Mouse (Mus musculus): ENCODE results near the gene Myo10. TPM values are rescaled to one million over a fixed set of nuclear protein-coding genes. Genes with fewer than 3 reads are reported as not detected.

Myo10 gene
- polyA plus RNA-seq, 1 experiment from 2014 or later: 66.3 TPM

GRCm38 (mm10) chr15:25590891-25591290 lies 31.4 kb upstream of the Myo10 start:
- H3K4me3 ChIP-seq: no peak overlapping the region
- DNase-seq (ENCODE audit: extremely low spot score, low spot score): no peak
- H3K36me3 ChIP-seq (replicated peaks): no peaks in the 10 kb centered on the region
- H3K4me1 ChIP-seq: peaks cover 14% of the 10 kb centered on the region
- H3K27ac ChIP-seq: no peak overlapping the region
- WGBS: 91% methylated on average over 7 of the region's 7 CpGs
- H3K27me3 ChIP-seq (ENCODE audit: poor library complexity, severe bottlenecking): peaks cover 10% of the 10 kb centered on the region; the same call in 1 of the 2 replicates
- H3K9me3 ChIP-seq: no peaks in the 10 kb centered on the region

GRCm38 (mm10) chr15:25591964-25592363 lies 30.4 kb upstream of the Myo10 start:
- H3K27ac ChIP-seq: no peak overlapping the region
- peaks cover 11% of the 10 kb centered on the region; the same call in 1 of the 2 replicates for H3K4me1 ChIP-seq
- no peaks in the 10 kb centered on the region for H3K9me3 ChIP-seq
- H3K27me3 ChIP-seq (ENCODE audit: poor library complexity, severe bottlenecking): peaks cover 10% of the 10 kb centered on the region; the same call in 1 of the 2 replicates
- no peaks in the 10 kb centered on the region for H3K36me3 ChIP-seq (replicated peaks)
- no peak overlapping the region for H3K4me3 ChIP-seq
- WGBS: 77% methylated on average over 4 of the region's 4 CpGs
- DNase-seq (ENCODE audit: extremely low spot score, low spot score): no peak

- Histone ChIP-seq H3K4me3 (no peak overlapping the region), H3K36me3 (replicated peaks) (no peaks in the 10 kb centered on the region), H3K9me3 (no peaks in the 10 kb centered on the region), H3K27me3 (ENCODE audit: poor library complexity, severe bottlenecking) (peaks cover 10% of the 10 kb centered on the region; the same call in 1 of the 2 replicates), H3K27ac (no peak overlapping the region), H3K4me1 (peaks cover 11% of the 10 kb centered on the region; the same call in 1 of the 2 replicates)
- DNase-seq (ENCODE audit: extremely low spot score, low spot score): no peak
- 36% methylated on average over 7 of the region's 7 CpGs for WGBS
These were observed 28.7 kb upstream of the Myo10 start for GRCm38 (mm10) chr15:25593469-25594150.

- WGBS: 94% methylated on average over 5 of the region's 5 CpGs
- no peak overlapping the region for H3K4me3 ChIP-seq
- H3K27me3 ChIP-seq (ENCODE audit: poor library complexity, severe bottlenecking): peaks cover 6% of the 10 kb centered on the region; the same call in 1 of the 2 replicates
- DNase-seq (ENCODE audit: extremely low spot score, low spot score): no peak
- no peaks in the 10 kb centered on the region for H3K9me3 ChIP-seq
- H3K4me1 ChIP-seq: peaks cover 14% of the 10 kb centered on the region
- H3K36me3 ChIP-seq (replicated peaks): no peaks in the 10 kb centered on the region
- H3K27ac ChIP-seq: no peak overlapping the region
These were observed 24.0 kb upstream of the Myo10 start for GRCm38 (mm10) chr15:25598313-25598712.

- Histone ChIP-seq H3K27me3 (ENCODE audit: poor library complexity, severe bottlenecking) (no peaks in the 10 kb centered on the region), H3K36me3 (replicated peaks) (no peaks in the 10 kb centered on the region), H3K9me3 (peaks cover 3% of the 10 kb centered on the region; the same call in 1 of the 2 replicates), H3K27ac (no peak overlapping the region), H3K4me1 (peaks cover 8% of the 10 kb centered on the region), H3K4me3 (no peak overlapping the region)
- 83% methylated on average over 8 of the region's 8 CpGs for WGBS
- DNase-seq (ENCODE audit: extremely low spot score, low spot score): no peak
These were observed 20.0 kb upstream of the Myo10 start for GRCm38 (mm10) chr15:25602306-25602705.

- H3K4me3 ChIP-seq: no peak overlapping the region
- DNase-seq (ENCODE audit: extremely low spot score, low spot score): no peak
- 79% methylated on average over 6 of the region's 6 CpGs for WGBS
- no peak overlapping the region for H3K27ac ChIP-seq
- no peaks in the 10 kb centered on the region for H3K36me3 ChIP-seq (replicated peaks)
- peaks cover 3% of the 10 kb centered on the region; the same call in 1 of the 2 replicates for H3K9me3 ChIP-seq
- peaks cover 8% of the 10 kb centered on the region for H3K4me1 ChIP-seq
- H3K27me3 ChIP-seq (ENCODE audit: poor library complexity, severe bottlenecking): no peaks in the 10 kb centered on the region
These were observed 19.0 kb upstream of the Myo10 start for GRCm38 (mm10) chr15:25603286-25603685.

- Histone ChIP-seq H3K4me3 (no peak overlapping the region), H3K4me1 (peaks cover 8% of the 10 kb centered on the region), H3K27ac (no peak overlapping the region), H3K27me3 (ENCODE audit: poor library complexity, severe bottlenecking) (no peaks in the 10 kb centered on the region), H3K36me3 (replicated peaks) (no peaks in the 10 kb centered on the region), H3K9me3 (peaks cover 3% of the 10 kb centered on the region; the same call in 1 of the 2 replicates)
- 38% methylated on average over 1 of the region's 1 CpGs for WGBS
- DNase-seq (ENCODE audit: extremely low spot score, low spot score): no peak
These were observed 18.1 kb upstream of the Myo10 start for GRCm38 (mm10) chr15:25604231-25604630.

- no peak overlapping the region for H3K27ac ChIP-seq
- no peaks in the 10 kb centered on the region for H3K27me3 ChIP-seq (ENCODE audit: poor library complexity, severe bottlenecking)
- DNase-seq (ENCODE audit: extremely low spot score, low spot score): no peak
- peaks cover 3% of the 10 kb centered on the region; the same call in 1 of the 2 replicates for H3K9me3 ChIP-seq
- H3K4me1 ChIP-seq: peaks cover 8% of the 10 kb centered on the region
- H3K4me3 ChIP-seq: no peak overlapping the region
- 84% methylated on average over 4 of the region's 4 CpGs for WGBS
- H3K36me3 ChIP-seq (replicated peaks): no peaks in the 10 kb centered on the region
These were observed 16.9 kb upstream of the Myo10 start for GRCm38 (mm10) chr15:25605376-25605775.

- WGBS: 82% methylated on average over 3 of the region's 3 CpGs
- no peak overlapping the region for H3K4me3 ChIP-seq
- no peak for DNase-seq (ENCODE audit: extremely low spot score, low spot score)
- H3K27ac ChIP-seq: no peak overlapping the region
- peaks cover 5% of the 10 kb centered on the region; the same call in 1 of the 2 replicates for H3K4me1 ChIP-seq
- 0 out of 2 replicates have a peak, but pooled peaks cover 4% of the 10 kb centered on the region for H3K27me3 ChIP-seq (ENCODE audit: poor library complexity, severe bottlenecking)
- peaks cover 3% of the 10 kb centered on the region; the same call in 1 of the 2 replicates for H3K9me3 ChIP-seq
- no peaks in the 10 kb centered on the region for H3K36me3 ChIP-seq (replicated peaks)
These were observed 13.6 kb upstream of the Myo10 start for GRCm38 (mm10) chr15:25608742-25609141.

GRCm38 (mm10) chr15:25609253-25609652 lies 13.1 kb upstream of the Myo10 start:
- no peaks in the 10 kb centered on the region for H3K36me3 ChIP-seq (replicated peaks)

GRCm38 (mm10) chr15:25611178-25611577 lies 11.1 kb upstream of the Myo10 start:
- Histone ChIP-seq H3K27ac (no peak overlapping the region), H3K4me1 (peaks cover 5% of the 10 kb centered on the region; the same call in 1 of the 2 replicates), H3K4me3 (no peak overlapping the region), H3K27me3 (ENCODE audit: poor library complexity, severe bottlenecking) (0 out of 2 replicates have a peak, but pooled peaks cover 4% of the 10 kb centered on the region), H3K9me3 (no peaks in the 10 kb centered on the region), H3K36me3 (replicated peaks) (no peaks in the 10 kb centered on the region)
- no peak for DNase-seq (ENCODE audit: extremely low spot score, low spot score)
- WGBS: 81% methylated on average over 6 of the region's 6 CpGs

More at GRCm38 (mm10) chr15:25609253-25609652, 13.1 kb upstream of the Myo10 start:
- Histone ChIP-seq H3K4me1 (peaks cover 5% of the 10 kb centered on the region; the same call in 1 of the 2 replicates), H3K4me3 (no peak overlapping the region), H3K9me3 (peaks cover 1% of the 10 kb centered on the region; the same call in 1 of the 2 replicates), H3K27ac (no peak overlapping the region), H3K27me3 (ENCODE audit: poor library complexity, severe bottlenecking) (0 out of 2 replicates have a peak, but pooled peaks cover 4% of the 10 kb centered on the region)
- DNase-seq (ENCODE audit: extremely low spot score, low spot score): no peak
- 87% methylated on average over 10 of the region's 10 CpGs for WGBS

- H3K9me3 ChIP-seq: no peaks in the 10 kb centered on the region
- no peak overlapping the region for H3K4me3 ChIP-seq
- peaks cover 30% of the 10 kb centered on the region for H3K4me1 ChIP-seq
- no peaks in the 10 kb centered on the region for H3K36me3 ChIP-seq (replicated peaks)
- DNase-seq (ENCODE audit: extremely low spot score, low spot score): no peak
- WGBS: 73% methylated on average over 4 of the region's 4 CpGs
- H3K27ac ChIP-seq: no peak overlapping the region
- peaks cover 32% of the 10 kb centered on the region for H3K27me3 ChIP-seq (ENCODE audit: poor library complexity, severe bottlenecking)
These were observed 1.8 kb upstream of the Myo10 start for GRCm38 (mm10) chr15:25620560-25620959.
